Mouse (Mus musculus) ES-E14 (cell line): ENCODE measurements around the gene F2rl1. TPM values are rescaled to one million over a fixed set of nuclear protein-coding genes. Genes with fewer than 3 reads are reported as not detected.

Experiments used
- DNase-seq: peaks from one replicate; pipeline ENCODE4 v3.0.0-alpha.2; 2013; ENCODE audit warnings: low read depth, low spot score
- H3K27ac ChIP-seq: 2 replicates; pipeline ENCODE4 v1.5.1; 2012; ENCODE audit warnings: low read depth, mild to moderate bottlenecking, low read length, moderate library complexity, mixed read lengths; ENCODE audit not compliant: poor library complexity, insufficient read depth, severe bottlenecking
- H3K36me3 ChIP-seq: 2 replicates; pipeline ENCODE4 v1.6.1; 2012; ENCODE audit warnings: mild to moderate bottlenecking, low read length, moderate library complexity, mixed read lengths; ENCODE audit not compliant: control insufficient read depth, poor library complexity, insufficient read depth, severe bottlenecking
- H3K4me1 ChIP-seq, 2 experiments: fragments of 150-350 bp in 1 of 2; sonication (generic) in 1 of 2; 2 replicates each; pipeline ENCODE4 v1.6.1; 2012; ENCODE audit warnings: low read length in 2 of 2, mild to moderate bottlenecking in 1 of 2, mixed read lengths in 1 of 2; ENCODE audit not compliant: control insufficient read depth in 2 of 2, insufficient read depth in 2 of 2, poor library complexity in 1 of 2
- H3K4me3 ChIP-seq, 2 experiments: fragments of 150-350 bp in 1 of 2; sonication (generic) in 1 of 2; 2 replicates each; pipeline ENCODE4 v1.5.1; 2012; ENCODE audit warnings: low read length in 2 of 2, low read depth in 1 of 2, mild to moderate bottlenecking in 1 of 2, mixed read lengths in 1 of 2; ENCODE audit not compliant: insufficient read depth in 1 of 2, poor library complexity in 1 of 2, severe bottlenecking in 1 of 2
- H3K9ac ChIP-seq: 2 replicates; pipeline ENCODE4 v1.6.1; 2012; ENCODE audit warnings: low read depth, mild to moderate bottlenecking, low read length, mixed read lengths; ENCODE audit not compliant: poor library complexity, insufficient read depth, severe bottlenecking
- H3K9me3 ChIP-seq: fragments of 150-350 bp; sonication (generic); 2 replicates; pipeline ENCODE4 v1.6.1; 2012; ENCODE audit warnings: low read depth, mild to moderate bottlenecking, low read length; ENCODE audit not compliant: control insufficient read depth, insufficient read depth
- CHD2 ChIP-seq: IDR thresholded peaks from 2 replicates; pipeline ENCODE4 v1.6.1; 2014; ENCODE audit warnings: mild to moderate bottlenecking, low read depth, low read length, inconsistent platforms
- HCFC1 ChIP-seq: IDR thresholded peaks from 2 replicates; pipeline ENCODE4 v1.6.1; 2012; ENCODE audit warnings: low read length, inconsistent platforms, borderline replicate concordance; ENCODE audit not compliant: insufficient read depth
- MAFK ChIP-seq: IDR thresholded peaks from 2 replicates; pipeline ENCODE4 v1.6.1; 2014; ENCODE audit warnings: mild to moderate bottlenecking, low read depth, low read length, inconsistent platforms; ENCODE audit not compliant: insufficient read depth
- ZC3H11A ChIP-seq: IDR thresholded peaks from 2 replicates; pipeline ENCODE4 v1.6.1; 2012; ENCODE audit warnings: low read depth, mild to moderate bottlenecking, inconsistent platforms, low read length, borderline replicate concordance
- ZNF384 ChIP-seq: IDR thresholded peaks from 2 replicates; pipeline ENCODE4 v1.6.1; 2012; ENCODE audit warnings: low read depth, low read length, inconsistent platforms
- in situ Hi-C, 2 experiments: fragments of 600-800 bp; cut with MboI; formaldehyde crosslinking; loops; one replicate each; pipeline ENCODE4 v1.15.1; 2025; ENCODE audit warnings: low sequenced_read_pairs in 2 of 2, inconsistent platforms in 1 of 2; ENCODE audit not compliant: unreplicated experiment in 2 of 2
- total RNA-seq: library from RNA; depleted of rRNA; stranded (reverse); fragments of 300-350 nt; gene quantifications from 2 replicates; pipeline ENCODE4 v1.2.3, GENCODE M21; 2012

F2rl1 gene
- total RNA-seq, 1 experiment = 51.7 TPM

- Histone ChIP-seq H3K4me3 (no peak overlapping the region), H3K4me1 (0 out of 4 replicates have a peak, but pooled peaks cover 0 to 2% of the 10 kb centered on the region in 2 experiments), H3K9me3 (no peaks in the 10 kb centered on the region), H3K27ac (no peak overlapping the region), H3K9ac (no peak overlapping the region), H3K36me3 (no peaks in the 10 kb centered on the region)
- in situ Hi-C loops = no loop called here
- DNase-seq = no peak
- TF ChIP-seq HCFC1 (no peak), MAFK (no peak), ZC3H11A (no peak), ZNF384 (no peak), CHD2 (no peak)
Observed at GRCm38 (mm10) chr13:95503279-95503917, 21.6 kb downstream of the F2rl1 start.

DNA sequence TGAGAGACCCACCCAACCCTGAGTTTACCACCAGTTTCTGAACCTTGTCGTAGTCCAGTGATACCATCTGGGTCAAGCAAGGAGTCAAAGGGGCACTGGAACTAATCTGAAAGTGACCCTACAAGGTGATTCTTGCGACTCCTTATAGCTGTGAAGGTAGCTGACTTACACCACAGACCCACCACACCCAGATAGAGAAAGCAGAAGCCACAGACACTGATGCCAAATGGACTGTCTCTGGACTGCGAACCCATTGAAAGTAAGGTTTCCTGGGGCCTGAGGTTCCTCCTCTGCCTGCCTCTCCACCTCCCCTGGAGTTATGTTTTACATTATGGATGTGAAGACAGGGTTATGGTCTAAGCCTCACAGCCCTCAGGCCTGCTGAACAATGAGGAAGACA lies 28.4 kb downstream of the F2rl1 start:
- H3K36me3 ChIP-seq = no peaks in the 10 kb centered on the region
- DNase-seq = no peak
- H3K9ac ChIP-seq = no peak overlapping the region
- H3K27ac ChIP-seq = no peak overlapping the region
- in situ Hi-C loops = no loop called here
- H3K4me1 ChIP-seq = no peaks in the 10 kb centered on the region
- H3K4me3 ChIP-seq = no peak overlapping the region
- no peak for TF ChIP-seq CHD2
- TF ChIP-seq ZNF384 = no peak
- no peak for TF ChIP-seq MAFK
- TF ChIP-seq HCFC1 = no peak
- no peak for TF ChIP-seq ZC3H11A
- H3K9me3 ChIP-seq = no peaks in the 10 kb centered on the region

GRCm38 (mm10) chr13:95494812-95495211 lies 30.2 kb downstream of the F2rl1 start:
- H3K9me3 ChIP-seq = no peaks in the 10 kb centered on the region
- in situ Hi-C loops = no loop called here
- TF ChIP-seq ZC3H11A = no peak
- TF ChIP-seq CHD2 = no peak
- no peak for TF ChIP-seq MAFK
- no peak for TF ChIP-seq HCFC1
- TF ChIP-seq ZNF384 = no peak
- no peaks in the 10 kb centered on the region for H3K36me3 ChIP-seq
- no peak overlapping the region for H3K9ac ChIP-seq
- DNase-seq = no peak
- H3K27ac ChIP-seq = no peak overlapping the region
- no peak overlapping the region for H3K4me3 ChIP-seq
- H3K4me1 ChIP-seq = no peaks in the 10 kb centered on the region

DNA sequence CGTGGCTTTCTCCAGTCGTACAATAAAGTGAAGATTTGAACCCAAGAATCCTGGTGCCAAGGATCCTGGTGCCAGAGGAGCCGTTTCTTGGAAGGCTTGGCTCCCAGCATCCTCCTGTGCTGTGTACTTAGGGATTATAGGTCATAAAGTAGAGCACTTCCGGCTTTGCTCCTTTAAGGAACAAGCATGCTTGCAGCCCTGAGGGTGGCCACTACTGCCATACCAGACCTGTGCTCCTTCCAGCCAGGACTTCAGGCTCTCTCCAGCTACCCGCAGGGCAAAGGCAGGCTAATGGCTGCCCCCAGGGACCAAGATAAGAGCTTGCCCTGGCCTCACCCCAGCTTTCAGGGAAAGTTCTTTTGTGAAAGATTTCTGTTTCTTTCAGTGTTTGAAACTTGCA lies 31.7 kb downstream of the F2rl1 start:
- DNase-seq = no peak
- no peak overlapping the region for H3K4me3 ChIP-seq
- no peaks in the 10 kb centered on the region for H3K36me3 ChIP-seq

More for the DNA sequence above, 31.7 kb downstream of the F2rl1 start:
- no peaks in the 10 kb centered on the region for H3K9me3 ChIP-seq
- no peaks in the 10 kb centered on the region for H3K4me1 ChIP-seq
- no peak overlapping the region for H3K27ac ChIP-seq
- in situ Hi-C loops = no loop called here
- H3K9ac ChIP-seq = no peak overlapping the region
- TF ChIP-seq CHD2 = no peak
- TF ChIP-seq HCFC1 = no peak
- no peak for TF ChIP-seq MAFK
- no peak for TF ChIP-seq ZNF384
- no peak for TF ChIP-seq ZC3H11A
